ENCODE assay signal across 29 mouse cellular contexts in genomic region chr4:150130661-150131060, GRCm38 (mm10). TPM values are rescaled to one million over a fixed set of nuclear protein-coding genes. Genes with fewer than 3 reads are reported as not detected.
"Had no signal": no experiment of that assay in that cellular context is flagged by ENCODE, and none has a peak within 500 bp of the region (broad histone marks: within the 10 kb centered on the region; RNA-seq: fewer than 3 reads in every experiment).

No protein-coding gene starts in this region.

- H3K9me3 ChIP-seq: limb, embryonic 12.5 days; limb, embryonic 15.5 days; liver, embryonic 15.5 days; lung, embryonic 15.5 days; neural tube, embryonic 13.5 days; stomach, embryonic 15.5 days had no signal

- H3K36me3 ChIP-seq: limb, embryonic 12.5 days; limb, embryonic 15.5 days; liver, embryonic 15.5 days; lung, embryonic 15.5 days; neural tube, embryonic 13.5 days; stomach, embryonic 15.5 days had no signal

- H3K9ac ChIP-seq: limb, embryonic 12.5 days; limb, embryonic 15.5 days; liver, embryonic 15.5 days; lung, embryonic 15.5 days; neural tube, embryonic 13.5 days; stomach, embryonic 15.5 days had no signal

- H3K27ac ChIP-seq: kidney, postnatal 0 days; layer of hippocampus, adult 2 months; limb, embryonic 12.5 days; limb, embryonic 15.5 days; liver, embryonic 15.5 days; lung, embryonic 15.5 days; neural tube, embryonic 13.5 days; stomach, embryonic 15.5 days had no signal

- H3K4me2 ChIP-seq: limb, embryonic 12.5 days; limb, embryonic 15.5 days; liver, embryonic 15.5 days; lung, embryonic 15.5 days; midbrain, embryonic 11.5 days; neural tube, embryonic 13.5 days; stomach, embryonic 15.5 days had no signal

- DNase-seq: kidney, adult 18-20 months; kidney, postnatal 25 days; layer of hippocampus, adult 9-11 months; lung, adult 18-20 months; lung, postnatal 10 days; lung, postnatal 4 days; midbrain, embryonic 14.5 days; retina, postnatal 1 day; right cerebral cortex, postnatal 25 days; spleen, adult 18-20 months; thymus, postnatal 25 days had no signal

- H3K4me3 ChIP-seq: layer of hippocampus, adult 2 months; limb, embryonic 12.5 days; limb, embryonic 15.5 days; liver, embryonic 15.5 days; lung, embryonic 15.5 days; neural tube, embryonic 13.5 days; stomach, embryonic 15.5 days had no signal

- H3K27me3 ChIP-seq: limb, embryonic 12.5 days; limb, embryonic 15.5 days; liver, embryonic 15.5 days; lung, embryonic 15.5 days; stomach, embryonic 15.5 days had no signal

RNA-seq across cellular contexts. Expression of gene Slc2a5, which starts 11.6 kb away (rescaled TPM):
- total RNA-seq: megakaryocyte progenitor cell, adult 5-6 weeks; megakaryocyte-erythroid progenitor cell, adult 5-6 weeks; neutrophil, adult 5-6 weeks had no signal

RNA-seq across cellular contexts. Expression of gene Slc2a7, which starts 18.1 kb away (rescaled TPM):
- total RNA-seq: layer of hippocampus, adult 2 months; layer of hippocampus, postnatal 25 days; left cerebral cortex, adult 18-20 months; left cerebral cortex, postnatal 36 days; megakaryocyte-erythroid progenitor cell, adult 5-6 weeks; neutrophil, adult 5-6 weeks had no signal
- polyA plus RNA-seq: kidney, embryonic 14.5 days; kidney, postnatal 0 days; limb, embryonic 12.5 days; limb, embryonic 15.5 days; lung, embryonic 15.5 days; midbrain, embryonic 11.5 days; midbrain, embryonic 14.5 days; neural tube, embryonic 13.5 days; thymus, postnatal 0 days; urinary bladder, adult 2 months had no signal
